Mouse (Mus musculus) megakaryocyte-erythroid progenitor cell, adult 5 weeks (primary cell): ENCODE measurements around the gene Dhh. TPM values are rescaled to one million over a fixed set of nuclear protein-coding genes. Genes with fewer than 3 reads are reported as not detected.

ENCODE experiments used
- polyA plus RNA-seq: library from polyadenylated mRNA; stranded (reverse); fragments of >175 nt; gene quantifications from 2 replicates; pipeline ENCODE4 v1.2.3, GENCODE M21; 2012

The Dhh gene
- not detected in 2 replicates for polyA plus RNA-seq

GRCm38 (mm10) chr15:98897928-98898800 lies at the start of gene Dhh:
Gene Dhh, minus strand, starts transcription at chr15:98898540.

DNA sequence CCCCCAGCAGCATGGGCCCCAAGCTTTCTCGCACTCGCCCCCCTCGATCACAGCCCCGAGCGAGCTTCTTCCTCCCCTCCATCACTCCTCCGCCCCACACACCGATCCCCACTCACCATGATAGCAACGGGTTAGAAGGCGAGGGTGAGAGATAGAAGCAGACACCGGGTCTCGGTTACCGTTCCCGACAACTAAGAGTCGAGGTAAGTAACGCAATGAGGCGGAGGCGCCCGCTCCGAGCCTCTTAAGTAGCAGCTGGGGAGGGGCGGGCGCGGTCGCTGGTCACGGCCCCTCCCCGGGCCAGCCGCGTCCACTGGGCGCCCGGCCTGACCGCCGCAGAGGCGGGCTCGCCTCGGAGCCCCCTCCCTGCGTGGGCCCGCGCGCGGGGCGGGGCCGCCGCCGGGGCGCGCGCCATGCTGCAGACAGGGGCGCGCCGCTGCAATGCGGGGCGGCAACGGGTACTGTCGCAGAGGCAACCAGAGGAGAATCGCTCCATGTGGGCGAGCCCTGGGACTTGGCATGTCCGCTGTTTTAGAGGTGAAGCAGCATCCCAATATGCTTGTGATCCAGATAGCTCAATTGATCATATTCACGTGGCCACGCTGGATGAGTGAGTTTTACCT lies 36.0 kb upstream of the Dhh start, which contains the start of gene Tuba1b:
Tuba1b (minus strand) TSS at position 349 of the 623 bp plus-strand sequence.

GRCm38 (mm10) chr15:98917538-98918498 lies 19.5 kb upstream of the Dhh start, which contains the start of gene Lmbr1l:
Gene Lmbr1l, minus strand, starts transcription at chr15:98918231.

GRCm38 (mm10) chr15:98893940-98894745 lies 4.2 kb downstream of the Dhh start, which contains the start of gene Rhebl1:
Gene Rhebl1, minus strand, starts transcription at chr15:98894540.

DNA sequence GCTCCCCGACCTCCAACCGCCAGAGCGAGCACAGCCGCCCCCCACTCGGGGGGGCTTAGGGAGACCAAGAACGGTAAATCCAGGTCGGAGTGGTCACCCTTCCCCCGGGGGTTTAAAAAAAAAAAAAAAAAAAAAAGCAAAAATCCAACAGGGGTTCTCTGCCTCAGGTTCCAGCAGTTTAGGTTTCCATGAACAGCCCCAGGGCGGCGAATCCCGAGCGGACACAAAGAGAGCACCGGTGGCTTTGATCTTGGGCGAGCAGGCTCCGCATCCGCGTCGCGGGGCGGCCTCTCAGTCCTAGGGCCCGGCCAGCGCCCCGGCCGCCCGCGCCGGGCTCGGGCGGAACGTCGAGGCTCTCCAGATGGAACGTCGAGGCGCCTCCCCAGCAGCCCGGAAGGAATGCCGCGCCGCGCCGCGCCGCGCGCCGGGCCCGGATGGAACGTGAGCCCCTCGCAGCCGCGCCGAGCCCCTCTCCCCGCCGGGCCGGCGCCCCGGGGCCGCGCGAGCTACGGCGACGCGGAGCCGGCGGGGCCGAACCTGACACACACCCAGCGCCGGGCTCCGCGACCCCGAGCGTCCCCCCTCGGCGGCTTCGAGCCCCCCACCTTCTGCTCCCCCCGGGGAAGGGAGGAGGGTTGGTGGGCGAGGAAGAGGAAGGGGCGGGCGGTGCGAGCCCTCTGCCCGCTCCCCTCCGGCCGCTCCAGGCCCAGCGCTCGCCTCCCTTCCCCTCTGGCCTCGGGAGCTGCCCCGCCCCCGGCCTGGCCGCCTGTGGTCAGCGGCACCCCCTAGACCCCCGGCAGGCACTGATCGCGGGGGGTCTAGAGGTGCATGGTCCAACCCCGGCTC lies 27.0 kb downstream of the Dhh start, which contains the start of gene Kmt2d:
Kmt2d (minus strand) TSS at position 135 of the 846 bp plus-strand sequence.

Other genes starting within 250 kb of the Dhh start
- 81.3 and 114 TPM in 2 replicates for gene Ddx23, start 235.6 kb downstream of the Dhh start, polyA plus RNA-seq
- gene Rnd1, start 221.1 kb downstream of the Dhh start, polyA plus RNA-seq, result 3.2 and 4.4 TPM in 2 replicates
- not detected in 2 replicates for gene Ccdc65, start 190.3 kb downstream of the Dhh start, polyA plus RNA-seq
- gene Fkbp11, start 170.3 kb downstream of the Dhh start, polyA plus RNA-seq, result 31.9 and 46.9 TPM in 2 replicates
- gene Arf3, start 135.3 kb downstream of the Dhh start, polyA plus RNA-seq, result 25.1 TPM in 2 replicates
- 4.8 and 6.5 TPM in 2 replicates for gene Wnt10b, start 120.4 kb downstream of the Dhh start, polyA plus RNA-seq
- 0.12 TPM in 1 of 2 replicates, not detected in the other for gene Wnt1, start 108.7 kb downstream of the Dhh start, polyA plus RNA-seq
- gene Ddn, start 89.0 kb downstream of the Dhh start, polyA plus RNA-seq, result 0.26 and 0.35 TPM in 2 replicates
- 127 and 129 TPM in 2 replicates for gene Prkag1, start 67.0 kb downstream of the Dhh start, polyA plus RNA-seq
- gene Kmt2d, start 27.3 kb downstream of the Dhh start, polyA plus RNA-seq, result 39.2 and 64.9 TPM in 2 replicates
- gene Rhebl1, start 4.0 kb downstream of the Dhh start, polyA plus RNA-seq, result 2.7 and 2.8 TPM in 2 replicates
- gene Lmbr1l, start 19.7 kb upstream of the Dhh start, polyA plus RNA-seq, result 25.8 and 31.6 TPM in 2 replicates
- gene Tuba1b, start 36.0 kb upstream of the Dhh start, polyA plus RNA-seq, result 311 and 355 TPM in 2 replicates
- 9.9 TPM in 1 of 2 replicates, not detected in the other for gene Gm49450, start 55.0 kb upstream of the Dhh start, polyA plus RNA-seq
- 20.5 and 31.9 TPM in 2 replicates for gene Tuba1a, start 55.2 kb upstream of the Dhh start, polyA plus RNA-seq
- 29.3 and 45.8 TPM in 2 replicates for gene Tuba1c, start 131.4 kb upstream of the Dhh start, polyA plus RNA-seq
- 0.21 and 0.74 TPM in 2 replicates for gene Prph, start 156.6 kb upstream of the Dhh start, polyA plus RNA-seq
- 33.9 and 51.5 TPM in 2 replicates for gene Troap, start 176.0 kb upstream of the Dhh start, polyA plus RNA-seq
- not detected in 2 replicates for gene C1ql4, start 189.3 kb upstream of the Dhh start, polyA plus RNA-seq
- not detected in 2 replicates for gene Dnajc22, start 194.6 kb upstream of the Dhh start, polyA plus RNA-seq
- gene Spats2, start 227.4 kb upstream of the Dhh start, polyA plus RNA-seq, result 0.12 and 0.16 TPM in 2 replicates